Mouse (Mus musculus) cerebellum, adult 2 months (tissue): ENCODE results near the gene Hopx. TPM values are rescaled to one million over a fixed set of nuclear protein-coding genes. Genes with fewer than 3 reads are reported as not detected.

Source experiments
- DNase-seq, 2 experiments: peaks; one replicate each; pipeline ENCODE4 v3.0.0; 2021
- H3K27ac ChIP-seq: fragments of 200-500 bp; 2 replicates; pipeline ENCODE4 v1.5.1; 2012; ENCODE audit warnings: low read length, control low read depth, inconsistent platforms; ENCODE audit not compliant: insufficient read depth
- H3K27me3 ChIP-seq: fragments of 200-500 bp; 2 replicates; pipeline ENCODE4 v1.6.1; 2012; ENCODE audit warnings: inconsistent platforms, mild to moderate bottlenecking, low read length, moderate library complexity; ENCODE audit not compliant: control insufficient read depth, insufficient read depth
- H3K4me1 ChIP-seq: fragments of 200-500 bp; 2 replicates; pipeline ENCODE4 v1.6.1; 2011; ENCODE audit warnings: low read length; ENCODE audit not compliant: control insufficient read depth, insufficient read depth
- H3K4me3 ChIP-seq: fragments of 200-500 bp; replicated peaks from 2 replicates; pipeline ENCODE3; 2011; ENCODE audit warnings: mild to moderate bottlenecking, low read depth, low read length, control low read depth; ENCODE audit not compliant: insufficient read depth
- CTCF ChIP-seq: fragments of 200-500 bp; IDR thresholded peaks from 2 replicates; pipeline ENCODE4 v1.5.1; 2011; ENCODE audit warnings: low read depth, mild to moderate bottlenecking, control low read depth, low read length, moderate library complexity, borderline replicate concordance; ENCODE audit not compliant: insufficient read depth
- POLR2A ChIP-seq: fragments of 200-500 bp; IDR thresholded peaks from 2 replicates; pipeline ENCODE4 v1.6.1; 2011; ENCODE audit warnings: low read length, control low read depth, borderline replicate concordance; ENCODE audit not compliant: insufficient read depth
- WGBS: fragments of 180-500 bp; shearing (Covaris S2); methylation state at CpG from one replicate; pipeline ENCODE4 v1.1.7; 2018; 5-methylcytosine and 5-hydroxymethylcytosine counted together
- polyA plus RNA-seq: library from polyadenylated mRNA; depleted of rRNA; stranded (reverse); fragments of >200 nt; gene quantifications from 2 replicates; pipeline ENCODE4 v1.2.3, GENCODE M21; 2012

The Hopx gene
- polyA plus RNA-seq, 1 experiment = 238 TPM

- TF ChIP-seq POLR2A (no peak), CTCF (no peak)
- no peak for DNase-seq
- WGBS = 72% methylated on average over 16 of the region's 16 CpGs
These were observed 15.5 kb upstream of the Hopx start for GRCm38 (mm10) chr5:77130310-77131020.

GRCm38 (mm10) chr5:77129907-77130306, 15.0 kb upstream of the Hopx start:
- TF ChIP-seq CTCF (no peak), POLR2A (no peak)
- Histone ChIP-seq H3K27me3 (no peaks in the 10 kb centered on the region), H3K4me3 (no peak overlapping the region), H3K4me1 (no peaks in the 10 kb centered on the region), H3K27ac (no peak overlapping the region)
- WGBS = 86% methylated on average over 2 of the region's 2 CpGs
- no peak for DNase-seq

More at GRCm38 (mm10) chr5:77130310-77131020, 15.5 kb upstream of the Hopx start:
- Histone ChIP-seq H3K4me1 (no peaks in the 10 kb centered on the region), H3K27me3 (no peaks in the 10 kb centered on the region), H3K27ac (no peak overlapping the region), H3K4me3 (no peak overlapping the region)

GRCm38 (mm10) chr5:77128854-77129253, 13.9 kb upstream of the Hopx start:
- Histone ChIP-seq H3K27me3 (no peaks in the 10 kb centered on the region), H3K4me1 (no peaks in the 10 kb centered on the region), H3K27ac (no peak overlapping the region), H3K4me3 (no peak overlapping the region)
- DNase-seq = no peak
- 88% methylated on average over 4 of the region's 4 CpGs for WGBS
- TF ChIP-seq POLR2A = no peak

GRCm38 (mm10) chr5:77126415-77126968, 11.6 kb upstream of the Hopx start:
- Histone ChIP-seq H3K27ac (no peak overlapping the region), H3K27me3 (no peaks in the 10 kb centered on the region), H3K4me1 (no peaks in the 10 kb centered on the region), H3K4me3 (no peak overlapping the region)
- TF ChIP-seq CTCF = no peak
- no peak for TF ChIP-seq POLR2A
- 64% methylated on average over 3 of the region's 3 CpGs for WGBS
- no peak for DNase-seq

- Histone ChIP-seq H3K4me3 (no peak overlapping the region), H3K27ac (no peak overlapping the region), H3K27me3 (no peaks in the 10 kb centered on the region), H3K4me1 (no peaks in the 10 kb centered on the region)
- 49% methylated on average over 4 of the region's 4 CpGs for WGBS
- no peak for DNase-seq
- TF ChIP-seq CTCF (no peak), POLR2A (no peak)
These were observed 9.9 kb upstream of the Hopx start for GRCm38 (mm10) chr5:77124817-77125283.

- DNase-seq = no peak
- TF ChIP-seq CTCF (no peak), POLR2A (no peak)
- WGBS = 77% methylated on average over 4 of the region's 4 CpGs
- Histone ChIP-seq H3K27me3 (no peaks in the 10 kb centered on the region), H3K4me1 (no peaks in the 10 kb centered on the region), H3K27ac (no peak overlapping the region), H3K4me3 (no peak overlapping the region)
These were observed 9.2 kb upstream of the Hopx start for GRCm38 (mm10) chr5:77124165-77124564.

- TF ChIP-seq CTCF = no peak
- TF ChIP-seq POLR2A = no peak
- no peak overlapping the region for H3K27ac ChIP-seq
- no peaks in the 10 kb centered on the region for H3K4me1 ChIP-seq
- H3K4me3 ChIP-seq = no peak overlapping the region
- H3K27me3 ChIP-seq = no peaks in the 10 kb centered on the region
- DNase-seq = no peak
- 72% methylated on average over 9 of the region's 9 CpGs for WGBS
These were observed 8.7 kb upstream of the Hopx start for GRCm38 (mm10) chr5:77123597-77123996.

- TF ChIP-seq CTCF (no peak), POLR2A (no peak)
- 46% methylated on average over 20 of the region's 20 CpGs for WGBS
- DNase-seq = peak in 1 of 2 experiments; percentile 29
- H3K4me1 ChIP-seq = no peaks in the 10 kb centered on the region
- no peak overlapping the region for H3K4me3 ChIP-seq
- no peaks in the 10 kb centered on the region for H3K27me3 ChIP-seq
- no peak overlapping the region for H3K27ac ChIP-seq
These were observed 7.6 kb upstream of the Hopx start for GRCm38 (mm10) chr5:77122254-77123192.
